Mouse (Mus musculus) v-Abl transformed pro-B cells (cell line): ENCODE measurements around the gene Scn5a.

Experiments
- in situ Hi-C, 2 experiments: fragments of 400-800 bp; cut with MboI; formaldehyde crosslinking; loops; one replicate each; pipeline ENCODE4 v1.15.1; 2025; ENCODE audit not compliant: unreplicated experiment in 2 of 2

The Scn5a gene

GRCm38 (mm10) chr9:119568732-119569131 lies 10.1 kb downstream of the Scn5a start:
- in situ Hi-C loops = no loop called here

- in situ Hi-C loops = no loop called here
Observed at GRCm38 (mm10) chr9:119567800-119568199, 11.0 kb downstream of the Scn5a start.

- in situ Hi-C loops = no loop called here
Observed at GRCm38 (mm10) chr9:119566214-119566613, 12.6 kb downstream of the Scn5a start.

GRCm38 (mm10) chr9:119564803-119565202 lies 14.0 kb downstream of the Scn5a start:
- in situ Hi-C loops = no loop called here

- in situ Hi-C loops = no loop called here
Observed at GRCm38 (mm10) chr9:119563617-119564016, 15.2 kb downstream of the Scn5a start.

GRCm38 (mm10) chr9:119562256-119562655 lies 16.6 kb downstream of the Scn5a start:
- in situ Hi-C loops = no loop called here

- in situ Hi-C loops = no loop called here
Observed at GRCm38 (mm10) chr9:119561746-119562145, 17.1 kb downstream of the Scn5a start.

- in situ Hi-C loops = no loop called here
Observed at GRCm38 (mm10) chr9:119559537-119560276, 19.1 kb downstream of the Scn5a start.

- in situ Hi-C loops = no loop called here
Observed at GRCm38 (mm10) chr9:119558119-119558854, 20.5 kb downstream of the Scn5a start.

GRCm38 (mm10) chr9:119556043-119556442 lies 22.8 kb downstream of the Scn5a start:
- in situ Hi-C loops = no loop called here

- in situ Hi-C loops = no loop called here
Observed at GRCm38 (mm10) chr9:119547528-119547927, 31.3 kb downstream of the Scn5a start.

GRCm38 (mm10) chr9:119547128-119547527 lies 31.7 kb downstream of the Scn5a start:
- in situ Hi-C loops = no loop called here

- in situ Hi-C loops = no loop called here
Observed at GRCm38 (mm10) chr9:119540726-119541125, 38.1 kb downstream of the Scn5a start.

- in situ Hi-C loops = no loop called here
Observed at GRCm38 (mm10) chr9:119537823-119538222, 41.0 kb downstream of the Scn5a start.

- in situ Hi-C loops = no loop called here
Observed at GRCm38 (mm10) chr9:119531684-119532417, 47.0 kb downstream of the Scn5a start.

GRCm38 (mm10) chr9:119524511-119524910 lies 54.3 kb downstream of the Scn5a start:
- in situ Hi-C loops = no loop called here

- in situ Hi-C loops = no loop called here
Observed at GRCm38 (mm10) chr9:119523301-119523700, 55.5 kb downstream of the Scn5a start.

- in situ Hi-C loops = no loop called here
Observed at GRCm38 (mm10) chr9:119519116-119519515, 59.7 kb downstream of the Scn5a start.

- in situ Hi-C loops = no loop called here
Observed at GRCm38 (mm10) chr9:119518177-119518576, 60.6 kb downstream of the Scn5a start.

- in situ Hi-C loops = no loop called here
Observed at GRCm38 (mm10) chr9:119517467-119517866, 61.3 kb downstream of the Scn5a start.

GRCm38 (mm10) chr9:119516815-119517214 lies 62.0 kb downstream of the Scn5a start:
- in situ Hi-C loops = no loop called here
